Mouse (Mus musculus) hindbrain, postnatal 0 days (tissue): ENCODE measurements around the gene Rnf20. TPM values are rescaled to one million over a fixed set of nuclear protein-coding genes. Genes with fewer than 3 reads are reported as not detected.
A peak's percentile ranks its signal among the peaks of the same experiment; 100 is the strongest.
"Not testable (repeated sequence)": the region's sequence is repeated elsewhere in the genome, so short reads cannot be mapped to it uniquely, and the experiment has no call there.

Experiments used
- ATAC-seq: fragments of 200-750 bp; cut with Nextera tagmentation; 2 replicates; pipeline ENCODE4 v1.8.0; 2017; ENCODE audit warnings: mild to moderate bottlenecking, moderate TSS enrichment, moderate library complexity
- DNase-seq: peaks from one replicate; pipeline ENCODE4 v3.0.0-alpha.2; 2015; ENCODE audit warnings: low spot score
- H3K27ac ChIP-seq: fragments of 300-500 bp; sonication (generic); 2 replicates; pipeline ENCODE4 v1.5.1; 2014; ENCODE audit warnings: mild to moderate bottlenecking
- H3K27me3 ChIP-seq: fragments of 300-500 bp; sonication (generic); 2 replicates; pipeline ENCODE4 v1.6.1; 2014; ENCODE audit warnings: low read length, mixed read lengths; ENCODE audit not compliant: insufficient read depth
- H3K36me3 ChIP-seq: fragments of 300-500 bp; sonication (generic); 2 replicates; pipeline ENCODE4 v1.6.1; 2014; ENCODE audit warnings: low read length, mixed read lengths; ENCODE audit not compliant: insufficient read depth
- H3K4me1 ChIP-seq: fragments of 300-500 bp; sonication (generic); 2 replicates; pipeline ENCODE4 v1.6.1; 2014; ENCODE audit warnings: antibody characterized with exemption, low read length, mixed read lengths; ENCODE audit not compliant: insufficient read depth
- H3K4me2 ChIP-seq: fragments of 300-500 bp; sonication (generic); 2 replicates; pipeline ENCODE4 v1.6.1; 2014; ENCODE audit warnings: low read depth, mild to moderate bottlenecking, low read length, moderate library complexity, mixed read lengths
- H3K4me3 ChIP-seq: fragments of 300-500 bp; sonication (generic); 2 replicates; pipeline ENCODE4 v1.5.1; 2014; ENCODE audit warnings: low read length
- H3K9ac ChIP-seq: fragments of 300-500 bp; sonication (generic); replicated peaks from 2 replicates; pipeline ENCODE4 v1.6.1; 2014; ENCODE audit warnings: mild to moderate bottlenecking, low read length, moderate library complexity, mixed read lengths
- H3K9me3 ChIP-seq: fragments of 300-500 bp; sonication (generic); 2 replicates; pipeline ENCODE4 v1.6.1; 2016; ENCODE audit warnings: low read length, mixed read lengths
- CTCF ChIP-seq: IDR thresholded peaks from 2 replicates; pipeline ENCODE4 v1.5.1; 2016; ENCODE audit warnings: antibody characterized with exemption, control low read depth, low read depth
- WGBS: fragments of 180-500 bp; shearing (Covaris S2); extraction: QIAGEN DNeasy Blood & Tissue Kit; methylation state at CpG from one replicate; pipeline ENCODE4 v1.1.7; 2014; 5-methylcytosine and 5-hydroxymethylcytosine counted together
- polyA plus RNA-seq: library from polyadenylated mRNA; unstranded; fragments of >200 nt; fragmentation: Nextera tagmentation; extraction: Ambion mirVana; gene quantifications from 2 replicates; pipeline ENCODE4 v1.2.1, GENCODE M21; 2015
- total RNA-seq: library from RNA; depleted of rRNA; stranded (reverse); fragments of >200 nt; gene quantifications from 2 replicates; pipeline ENCODE4 v1.2.3, GENCODE M21; 2014

Gene Rnf20
- total and polyA plus RNA-seq, 2 experiments from 2014 or later, result 44.8 to 52.0 TPM

- Histone ChIP-seq H3K4me3 (peak within 1 kb of the TSS; percentile 78), H3K36me3 (no peaks in the 10 kb centered on the region), H3K4me2 (peak within 1 kb of the TSS; percentile 84), H3K27me3 (no peaks in the 10 kb centered on the region), H3K9me3 (no peaks in the 10 kb centered on the region), H3K9ac (peak within 1 kb of the TSS; percentile 90), H3K27ac (peak within 1 kb of the TSS; percentile 93), H3K4me1 (no peaks in the 10 kb centered on the region)
- DNase-seq (peak; percentile 90), ATAC-seq (peak; percentile 94)
- under 1% methylated on average over 73 of the region's 77 CpGs for WGBS
- peak; percentile 33 for TF ChIP-seq CTCF
Observed at GRCm38 (mm10) chr4:49597183-49598100, 34.4 kb upstream of the Rnf20 start, which contains the start of gene Tmem246. Tmem246 (minus strand) TSS chr4:49597876.

- H3K4me2 ChIP-seq, result no peak overlapping the region
- no peak overlapping the region for H3K27ac ChIP-seq
- H3K36me3 ChIP-seq, result no peaks in the 10 kb centered on the region
- WGBS, result 90% methylated on average over 2 of the region's 2 CpGs
- H3K4me3 ChIP-seq, result no peak overlapping the region
- TF ChIP-seq CTCF, result no peak
- H3K27me3 ChIP-seq, result no peaks in the 10 kb centered on the region
- no peaks in the 10 kb centered on the region for H3K4me1 ChIP-seq
- ATAC-seq (no peak), DNase-seq (no peak)
- no peak overlapping the region for H3K9ac ChIP-seq
- H3K9me3 ChIP-seq, result no peaks in the 10 kb centered on the region
Observed at GRCm38 (mm10) chr4:49603161-49603560, 28.6 kb upstream of the Rnf20 start.

DNA sequence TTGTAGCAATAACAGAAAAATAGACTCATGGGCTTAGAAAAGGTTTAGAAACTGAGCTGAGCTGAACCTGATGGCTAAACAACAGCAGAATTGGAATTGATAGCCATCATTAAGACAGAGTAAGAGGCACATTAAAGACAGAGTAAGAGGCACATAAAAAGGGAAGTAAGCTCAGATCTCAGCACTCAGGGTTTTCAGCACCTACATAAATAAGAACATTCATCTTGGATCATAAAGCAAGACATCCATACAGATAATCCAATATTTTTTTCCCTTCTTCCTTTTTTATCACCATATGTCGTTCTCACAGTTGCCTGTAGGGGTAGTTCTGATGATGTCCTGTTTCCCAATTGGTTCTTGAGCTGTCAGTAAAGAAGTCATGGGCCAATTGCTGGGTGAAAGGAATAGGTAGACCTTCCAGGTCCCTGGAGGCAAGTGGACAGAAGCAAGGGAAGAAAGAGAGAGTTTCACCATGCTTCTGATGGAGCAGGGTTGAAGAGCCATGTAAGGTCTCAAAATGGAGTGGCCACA is 27.7 kb upstream of the Rnf20 start:
- no peak overlapping the region for H3K27ac ChIP-seq
- TF ChIP-seq CTCF, result no peak
- no peaks in the 10 kb centered on the region for H3K27me3 ChIP-seq
- DNase-seq (no peak), ATAC-seq (no peak)
- no peaks in the 10 kb centered on the region for H3K9me3 ChIP-seq
- H3K4me2 ChIP-seq, result no peak overlapping the region
- H3K4me1 ChIP-seq, result no peaks in the 10 kb centered on the region
- no peak overlapping the region for H3K9ac ChIP-seq
- 76% methylated on average over 1 of the region's 1 CpGs for WGBS
- H3K36me3 ChIP-seq, result no peaks in the 10 kb centered on the region
- no peak overlapping the region for H3K4me3 ChIP-seq

GRCm38 (mm10) chr4:49604616-49605015 is 27.2 kb upstream of the Rnf20 start:
- no peak overlapping the region for H3K4me2 ChIP-seq
- H3K36me3 ChIP-seq, result no peaks in the 10 kb centered on the region
- no peak for DNase-seq
- H3K4me1 ChIP-seq, result no peaks in the 10 kb centered on the region
- H3K4me3 ChIP-seq, result no peak overlapping the region
- H3K27ac ChIP-seq, result no peak overlapping the region
- ATAC-seq, result no peak
- 86% methylated on average over 5 of the region's 5 CpGs for WGBS
- H3K27me3 ChIP-seq, result no peaks in the 10 kb centered on the region
- no peak for TF ChIP-seq CTCF
- H3K9me3 ChIP-seq, result no peaks in the 10 kb centered on the region
- no peak overlapping the region for H3K9ac ChIP-seq

DNA sequence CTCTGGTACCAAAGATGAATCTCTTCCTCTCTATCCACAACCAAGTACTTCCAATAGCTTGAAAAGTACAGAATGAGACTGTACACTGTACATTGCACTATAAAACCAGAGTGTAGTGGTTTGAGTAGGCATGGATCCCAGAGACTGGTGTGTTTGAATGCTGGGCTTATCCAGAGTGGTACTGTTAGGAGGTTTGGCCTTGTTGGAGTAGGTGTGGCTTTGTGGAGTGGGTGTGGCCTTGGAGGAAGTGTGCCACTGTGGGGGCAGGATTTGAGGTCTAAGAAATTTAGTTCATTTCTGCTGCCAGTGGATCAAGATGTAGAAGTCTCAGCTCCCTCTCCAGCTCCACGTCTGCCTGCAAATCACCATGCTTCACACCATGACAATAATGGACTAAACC is 26.3 kb upstream of the Rnf20 start:
- H3K4me2 ChIP-seq, result no peak overlapping the region
- H3K9ac ChIP-seq, result no peak overlapping the region
- ATAC-seq (no peak), DNase-seq (no peak)
- H3K27me3 ChIP-seq, result no peaks in the 10 kb centered on the region
- H3K4me1 ChIP-seq, result no peaks in the 10 kb centered on the region
- no peak for TF ChIP-seq CTCF
- no peaks in the 10 kb centered on the region for H3K9me3 ChIP-seq
- H3K27ac ChIP-seq, result no peak overlapping the region
- no peak overlapping the region for H3K4me3 ChIP-seq
- H3K36me3 ChIP-seq, result no peaks in the 10 kb centered on the region
- WGBS, result 77% methylated on average over 1 of the region's 1 CpGs

- H3K9ac ChIP-seq, result no peak overlapping the region
- no peaks in the 10 kb centered on the region for H3K4me1 ChIP-seq
- H3K9me3 ChIP-seq, result no peaks in the 10 kb centered on the region
- TF ChIP-seq CTCF, result no peak
- no peaks in the 10 kb centered on the region for H3K36me3 ChIP-seq
- ATAC-seq, result no peak
- 93% methylated on average over 10 of the region's 10 CpGs for WGBS
- no peak overlapping the region for H3K4me3 ChIP-seq
- H3K4me2 ChIP-seq, result no peak overlapping the region
- H3K27ac ChIP-seq, result no peak overlapping the region
- no peaks in the 10 kb centered on the region for H3K27me3 ChIP-seq
- DNase-seq, result no peak
Observed at GRCm38 (mm10) chr4:49616924-49617323, 14.9 kb upstream of the Rnf20 start.

- not testable (repeated sequence) for ATAC-seq, H3K4me3 ChIP-seq, H3K27me3 ChIP-seq, H3K27ac ChIP-seq, H3K4me1 ChIP-seq, H3K9me3 ChIP-seq, H3K9ac ChIP-seq, H3K4me2 ChIP-seq, H3K36me3 ChIP-seq, DNase-seq
- 90% methylated on average over 7 of the region's 7 CpGs for WGBS
Observed at GRCm38 (mm10) chr4:49619861-49620260, 11.9 kb upstream of the Rnf20 start.
